Mouse (Mus musculus): ENCODE measurements around the gene Tll2.
A peak's percentile ranks its signal among the peaks of the same experiment; 100 is the strongest.

- TF ChIP-seq POLR2A (IDR thresholded peaks at IDR 0.05; ENCODE audit: low read depth, low read length) (no peak), CTCF (IDR thresholded peaks at IDR 0.05; ENCODE audit: extremely low read depth, insufficient read length, insufficient replicate concordance, low read depth, low read length) (peak; percentile 51; the same call in 1 of the 2 replicates)
These were observed 37.9 kb upstream of the Tll2 start for GRCm38 (mm10) chr19:41244581-41244980.

Data from small intestine, adult 2 months (tissue).